Mouse (Mus musculus): ENCODE results near the gene Gas7.

Gas7 gene

GRCm38 (mm10) chr11:67712976-67713375, 257.7 kb downstream of the Gas7 start:
- no peak for DNase-seq (ENCODE audit: low spot score in 2 of 2)

GRCm38 (mm10) chr11:67715382-67715781, 260.1 kb downstream of the Gas7 start:
- no peak for DNase-seq (ENCODE audit: low spot score in 2 of 2)

GRCm38 (mm10) chr11:67721485-67721884, 266.2 kb downstream of the Gas7 start:
- DNase-seq (ENCODE audit: low spot score in 2 of 2), result no peak

GRCm38 (mm10) chr11:67722399-67723156, 267.3 kb downstream of the Gas7 start:
- no peak for DNase-seq (ENCODE audit: low spot score in 2 of 2)

GRCm38 (mm10) chr11:67723231-67724013, 268.2 kb downstream of the Gas7 start:
- DNase-seq (ENCODE audit: low spot score in 2 of 2), result no peak

GRCm38 (mm10) chr11:67727095-67727494, 271.9 kb downstream of the Gas7 start:
- DNase-seq (ENCODE audit: low spot score in 2 of 2), result no peak

- DNase-seq (ENCODE audit: low spot score in 2 of 2), result no peak
These were observed 273.5 kb downstream of the Gas7 start for GRCm38 (mm10) chr11:67728726-67729125.

- no peak for DNase-seq (ENCODE audit: low spot score in 2 of 2)
These were observed 275.8 kb downstream of the Gas7 start for GRCm38 (mm10) chr11:67731056-67731455.

GRCm38 (mm10) chr11:67733726-67734125, 278.5 kb downstream of the Gas7 start:
- DNase-seq (ENCODE audit: low spot score in 2 of 2), result no peak

GRCm38 (mm10) chr11:67734597-67734996, 279.4 kb downstream of the Gas7 start:
- DNase-seq (ENCODE audit: low spot score in 2 of 2), result no peak

- no peak for DNase-seq (ENCODE audit: low spot score in 2 of 2)
These were observed 283.1 kb downstream of the Gas7 start for GRCm38 (mm10) chr11:67738345-67738744.

All from thymus, postnatal 10 days (tissue).